Mouse (Mus musculus): ENCODE data around the gene Bcl2l1. TPM values are rescaled to one million over a fixed set of nuclear protein-coding genes. Genes with fewer than 3 reads are reported as not detected.

Gene Bcl2l1
- polyA plus RNA-seq, 1 experiment from 2014 or later, result 173 TPM

GRCm38 (mm10) chr2:152757478-152757877 lies 74.0 kb downstream of the Bcl2l1 start:
- no peaks in the 10 kb centered on the region for H3K9me3 ChIP-seq
- no peaks in the 10 kb centered on the region for H3K36me3 ChIP-seq
- peaks cover 32% of the 10 kb centered on the region for H3K4me1 ChIP-seq (replicated peaks)
- no peak overlapping the region for H3K4me3 ChIP-seq
- ATAC-seq (ENCODE audit: low FRiP score), result no peak
- H3K27ac ChIP-seq, result no peak overlapping the region
- peaks cover 19% of the 10 kb centered on the region for H3K27me3 ChIP-seq
- WGBS, result 69% methylated on average over 2 of the region's 2 CpGs
- no peak overlapping the region for H3K4me2 ChIP-seq
- no peak overlapping the region for H3K9ac ChIP-seq

- Histone ChIP-seq H3K27ac (no peak overlapping the region; the same call in 1 of the 2 replicates), H3K9me3 (no peaks in the 10 kb centered on the region), H3K27me3 (peaks cover 19% of the 10 kb centered on the region), H3K4me2 (no peak overlapping the region), H3K9ac (no peak overlapping the region), H3K36me3 (no peaks in the 10 kb centered on the region), H3K4me1 (replicated peaks) (peaks cover 32% of the 10 kb centered on the region), H3K4me3 (no peak overlapping the region)
- WGBS, result 57% methylated on average over 17 of the region's 17 CpGs
- peak; percentile 19; the same call in 1 of the 2 replicates for ATAC-seq (ENCODE audit: low FRiP score)
Measured at GRCm38 (mm10) chr2:152756474-152757393, 74.8 kb downstream of the Bcl2l1 start.

GRCm38 (mm10) chr2:152753944-152754711 lies 77.4 kb downstream of the Bcl2l1 start, which contains the start of gene Cox4i2:
Gene Cox4i2 (plus strand): TSS chr2:152754173.
- H3K36me3 ChIP-seq, result no peaks in the 10 kb centered on the region
- peaks cover 19% of the 10 kb centered on the region for H3K27me3 ChIP-seq
- ATAC-seq (ENCODE audit: low FRiP score), result no peak
- 2% methylated on average over 30 of the region's 30 CpGs for WGBS
- H3K9me3 ChIP-seq, result no peaks in the 10 kb centered on the region
- H3K9ac ChIP-seq, result peak within 1 kb of the TSS; percentile 58
- peak within 1 kb of the TSS; percentile 52 for H3K4me2 ChIP-seq
- peaks cover 32% of the 10 kb centered on the region for H3K4me1 ChIP-seq (replicated peaks)
- no peak within 1 kb of the TSS for H3K27ac ChIP-seq
- H3K4me3 ChIP-seq, result peak within 1 kb of the TSS; percentile 21

- H3K4me1 ChIP-seq (replicated peaks), result peaks cover 43% of the 10 kb centered on the region
- no peaks in the 10 kb centered on the region for H3K27me3 ChIP-seq
- no peak overlapping the region for H3K9ac ChIP-seq
- H3K27ac ChIP-seq, result peak overlapping the region; percentile 62; the same call in 1 of the 2 replicates
- no peaks in the 10 kb centered on the region for H3K9me3 ChIP-seq
- no peaks in the 10 kb centered on the region for H3K36me3 ChIP-seq
- H3K4me2 ChIP-seq, result no peak overlapping the region
- H3K4me3 ChIP-seq, result no peak overlapping the region
- ATAC-seq (ENCODE audit: low FRiP score), result no peak
- 21% methylated on average over 10 of the region's 10 CpGs for WGBS
Measured at GRCm38 (mm10) chr2:152742435-152742834, 89.1 kb downstream of the Bcl2l1 start.

DNA sequence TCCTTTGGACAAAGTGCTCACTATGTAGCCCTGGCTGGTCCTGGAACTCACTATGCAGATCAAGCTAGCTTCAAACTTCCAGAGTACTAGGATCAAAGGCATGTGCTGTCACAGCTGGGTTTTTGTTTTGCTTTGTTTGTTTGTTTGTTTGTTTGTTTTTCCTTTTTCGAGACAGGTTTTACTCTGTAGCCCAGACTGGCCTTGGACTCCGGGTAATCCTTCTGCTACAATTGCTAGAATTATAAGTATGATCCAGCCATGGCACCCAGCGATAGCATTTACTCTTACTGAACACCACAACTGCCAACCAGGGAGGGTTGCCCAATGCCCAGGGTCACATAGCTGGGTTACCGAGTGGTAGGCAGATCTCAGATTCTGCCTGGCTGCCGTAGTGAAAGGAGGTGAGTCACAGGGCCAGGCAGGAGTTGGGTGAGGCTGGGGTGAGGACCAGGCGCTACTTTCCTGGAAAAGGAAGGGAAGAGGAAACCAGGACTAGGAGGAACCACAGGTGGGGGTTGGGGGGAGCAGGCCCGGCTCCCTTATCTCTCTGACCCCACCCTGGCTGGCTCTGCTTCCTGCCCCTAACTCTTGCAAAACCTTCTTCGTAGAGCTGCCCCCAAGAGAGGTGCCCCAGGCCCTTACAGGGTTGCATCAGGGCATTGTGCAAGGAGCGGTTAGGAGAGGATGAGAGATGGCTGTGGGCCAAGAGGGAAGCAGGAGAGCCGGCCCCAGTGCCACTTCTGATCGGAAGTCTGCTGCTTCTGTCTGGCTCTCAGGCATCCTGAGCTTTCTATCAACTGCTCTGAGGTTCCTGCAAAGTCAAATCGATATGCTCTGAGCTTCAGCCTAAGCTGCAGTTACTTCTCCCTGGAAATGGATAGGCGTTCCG lies 90.1 kb downstream of the Bcl2l1 start:
- Histone ChIP-seq H3K4me2 (peak overlapping the region; percentile 25; the same call in 1 of the 2 replicates), H3K27ac (peak overlapping the region; percentile 62), H3K27me3 (no peaks in the 10 kb centered on the region), H3K9ac (peak overlapping the region; percentile 19; the same call in 1 of the 2 replicates), H3K4me1 (replicated peaks) (peaks cover 52% of the 10 kb centered on the region), H3K4me3 (no peak overlapping the region), H3K9me3 (no peaks in the 10 kb centered on the region), H3K36me3 (no peaks in the 10 kb centered on the region)
- ATAC-seq (ENCODE audit: low FRiP score), result peak; percentile 32; the same call in 1 of the 2 replicates
- WGBS, result 44% methylated on average over 14 of the region's 14 CpGs

- no peak overlapping the region for H3K9ac ChIP-seq
- no peak overlapping the region for H3K4me2 ChIP-seq
- H3K27me3 ChIP-seq, result no peaks in the 10 kb centered on the region
- no peak overlapping the region for H3K4me3 ChIP-seq
- 59% methylated on average over 5 of the region's 5 CpGs for WGBS
- ATAC-seq (ENCODE audit: low FRiP score), result no peak
- peaks cover 61% of the 10 kb centered on the region for H3K4me1 ChIP-seq (replicated peaks)
- no peak overlapping the region for H3K27ac ChIP-seq
- H3K9me3 ChIP-seq, result no peaks in the 10 kb centered on the region
- H3K36me3 ChIP-seq, result no peaks in the 10 kb centered on the region
Measured at GRCm38 (mm10) chr2:152740490-152740889, 91.0 kb downstream of the Bcl2l1 start.

DNA sequence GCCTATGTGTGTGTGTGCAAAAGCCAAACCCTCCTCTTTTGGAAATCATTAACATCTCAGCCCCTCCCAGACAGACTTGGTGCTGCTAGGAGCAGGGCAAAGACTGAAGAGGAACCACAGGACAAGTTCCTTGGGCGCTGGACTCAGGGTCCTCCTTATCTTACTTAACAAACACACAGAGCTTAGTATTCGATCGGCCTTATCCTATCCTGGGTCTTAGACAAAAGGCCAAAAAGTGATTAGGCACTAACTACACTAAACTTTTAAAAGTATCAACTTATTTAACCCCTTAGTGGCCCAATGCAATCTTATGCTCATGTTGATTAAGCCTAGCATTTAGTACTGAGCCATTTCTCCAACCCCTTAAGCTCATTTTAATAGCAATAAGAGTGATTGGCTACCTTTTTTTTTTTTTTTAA lies 91.7 kb downstream of the Bcl2l1 start:
- peak overlapping the region; percentile 91 for H3K4me2 ChIP-seq
- H3K36me3 ChIP-seq, result no peaks in the 10 kb centered on the region
- no peak overlapping the region for H3K4me3 ChIP-seq
- no peaks in the 10 kb centered on the region for H3K9me3 ChIP-seq
- H3K9ac ChIP-seq, result no peak overlapping the region
- H3K27ac ChIP-seq, result peak overlapping the region; percentile 85
- no peak for ATAC-seq (ENCODE audit: low FRiP score)
- peaks cover 66% of the 10 kb centered on the region for H3K4me1 ChIP-seq (replicated peaks)
- WGBS, result 26% methylated on average over 3 of the region's 3 CpGs
- no peaks in the 10 kb centered on the region for H3K27me3 ChIP-seq

DNA sequence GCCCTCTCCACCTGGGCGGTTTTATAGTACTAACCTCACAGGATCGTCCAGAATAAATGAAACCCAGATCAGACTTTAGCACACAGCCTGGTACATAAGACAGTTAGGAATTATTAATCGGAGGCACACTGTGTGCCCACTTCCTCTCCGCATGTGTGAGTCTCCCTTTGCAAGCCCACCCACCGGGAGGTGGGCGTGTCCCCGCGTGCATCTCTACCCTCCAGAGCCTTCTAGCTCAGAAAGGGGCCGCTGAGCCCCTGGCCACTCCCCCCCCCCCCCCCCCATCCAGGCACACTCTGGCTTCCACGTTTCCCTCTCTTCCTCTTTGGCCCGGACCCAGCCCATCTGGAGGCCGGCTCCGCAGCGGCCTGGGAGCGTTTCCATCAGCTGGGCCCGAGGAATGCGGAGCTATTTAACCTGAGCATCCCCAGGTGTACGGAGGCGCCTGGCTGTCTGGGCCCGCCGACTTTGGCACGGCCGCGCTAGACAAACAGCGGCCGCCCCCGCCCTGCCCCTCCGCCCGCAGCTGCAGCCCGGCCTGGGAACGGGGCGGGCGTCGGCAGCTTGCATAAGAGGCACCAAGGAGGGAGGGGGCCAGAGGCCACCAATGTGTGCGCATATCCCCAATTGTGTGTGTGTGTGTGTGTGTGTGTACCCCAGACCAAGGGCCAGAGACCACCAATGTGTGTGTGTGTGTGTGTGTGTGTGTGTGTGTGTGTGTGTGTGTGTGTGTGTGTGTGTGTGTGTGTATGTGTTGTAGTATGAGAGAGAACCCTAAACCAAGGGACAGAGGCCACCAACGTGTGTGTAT lies 92.3 kb downstream of the Bcl2l1 start:
- Histone ChIP-seq H3K4me2 (peak overlapping the region; percentile 91), H3K9me3 (no peaks in the 10 kb centered on the region), H3K27me3 (no peaks in the 10 kb centered on the region), H3K27ac (peak overlapping the region; percentile 85), H3K4me1 (replicated peaks) (peaks cover 72% of the 10 kb centered on the region), H3K4me3 (peak overlapping the region; percentile 44), H3K9ac (peak overlapping the region; percentile 74), H3K36me3 (no peaks in the 10 kb centered on the region)
- peak; percentile 23; the same call in 1 of the 2 replicates for ATAC-seq (ENCODE audit: low FRiP score)
- WGBS, result under 1% methylated on average over 35 of the region's 36 CpGs

GRCm38 (mm10) chr2:152738341-152738740 lies 93.2 kb downstream of the Bcl2l1 start:
- WGBS, result 54% methylated on average over 2 of the region's 2 CpGs
- no peaks in the 10 kb centered on the region for H3K36me3 ChIP-seq
- peak overlapping the region; percentile 79 for H3K9ac ChIP-seq
- no peaks in the 10 kb centered on the region for H3K27me3 ChIP-seq
- ATAC-seq (ENCODE audit: low FRiP score), result no peak
- peak overlapping the region; percentile 91 for H3K4me2 ChIP-seq
- no peaks in the 10 kb centered on the region for H3K9me3 ChIP-seq
- H3K27ac ChIP-seq, result peak overlapping the region; percentile 85
- peak overlapping the region; percentile 58 for H3K4me3 ChIP-seq
- peaks cover 73% of the 10 kb centered on the region for H3K4me1 ChIP-seq (replicated peaks)

- Histone ChIP-seq H3K9ac (peak overlapping the region; percentile 79), H3K9me3 (no peaks in the 10 kb centered on the region), H3K4me3 (peak overlapping the region; percentile 58), H3K4me2 (peak overlapping the region; percentile 91), H3K4me1 (replicated peaks) (peaks cover 73% of the 10 kb centered on the region), H3K27me3 (no peaks in the 10 kb centered on the region), H3K27ac (peak overlapping the region; percentile 85), H3K36me3 (no peaks in the 10 kb centered on the region)
- ATAC-seq (ENCODE audit: low FRiP score), result no peak
- WGBS, result 7% methylated on average over 10 of the region's 10 CpGs
Measured at GRCm38 (mm10) chr2:152737306-152738221, 94.0 kb downstream of the Bcl2l1 start.
